Mouse (Mus musculus): Measurements from ENCODE around the gene Ndufb7. TPM values are rescaled to one million over a fixed set of nuclear protein-coding genes. Genes with fewer than 3 reads are reported as not detected.

The Ndufb7 gene
- polyA plus RNA-seq, 1 experiment from 2014 or later = 312 TPM

DNA sequence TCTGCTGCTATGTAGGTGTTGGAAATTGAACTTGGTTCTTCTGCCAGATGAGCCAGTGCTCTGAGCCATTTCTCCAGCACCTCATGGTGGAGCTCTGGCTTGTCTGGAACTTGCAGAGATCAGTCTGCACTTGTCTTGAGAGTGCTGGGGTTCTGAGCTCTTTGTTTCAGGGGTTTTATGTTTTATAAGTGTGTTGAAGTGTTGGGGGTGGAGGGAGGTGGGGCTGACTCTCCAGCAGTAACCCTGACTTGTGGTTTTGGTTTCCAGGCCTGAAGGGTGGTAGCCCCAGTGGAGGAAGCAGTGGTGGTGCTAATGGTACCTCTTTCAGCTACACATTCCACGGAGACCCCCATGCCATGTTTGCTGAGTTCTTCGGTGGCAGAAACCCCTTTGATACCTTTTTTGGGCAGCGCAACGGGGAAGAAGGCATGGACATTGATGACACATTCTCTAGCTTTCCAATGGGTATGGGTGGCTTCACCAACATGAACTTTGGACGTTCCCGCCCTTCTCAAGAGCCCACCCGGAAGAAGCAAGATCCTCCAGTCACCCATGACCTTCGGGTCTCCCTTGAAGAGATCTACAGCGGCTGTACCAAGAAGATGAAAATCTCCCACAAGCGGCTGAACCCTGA is 43.2 kb downstream of the Ndufb7 start:
- Histone ChIP-seq H3K9me3 (no peaks in the 10 kb centered on the region), H3K9ac (peak overlapping the region; percentile 87), H3K4me2 (peak overlapping the region; percentile 83), H3K4me3 (peak overlapping the region; percentile 77), H3K36me3 (peaks cover 47% of the 10 kb centered on the region), H3K4me1 (peaks cover 24% of the 10 kb centered on the region), H3K27me3 (no peaks in the 10 kb centered on the region), H3K27ac (0 out of 2 replicates have a peak overlapping the region, but pooled peaks have one; percentile 99)
- WGBS = 92% methylated on average over 10 of the region's 10 CpGs
- ATAC-seq (ENCODE audit: insufficient number of reproducible peaks, insufficient read depth, low FRiP score, low TSS enrichment, low read depth) = no peak

DNA sequence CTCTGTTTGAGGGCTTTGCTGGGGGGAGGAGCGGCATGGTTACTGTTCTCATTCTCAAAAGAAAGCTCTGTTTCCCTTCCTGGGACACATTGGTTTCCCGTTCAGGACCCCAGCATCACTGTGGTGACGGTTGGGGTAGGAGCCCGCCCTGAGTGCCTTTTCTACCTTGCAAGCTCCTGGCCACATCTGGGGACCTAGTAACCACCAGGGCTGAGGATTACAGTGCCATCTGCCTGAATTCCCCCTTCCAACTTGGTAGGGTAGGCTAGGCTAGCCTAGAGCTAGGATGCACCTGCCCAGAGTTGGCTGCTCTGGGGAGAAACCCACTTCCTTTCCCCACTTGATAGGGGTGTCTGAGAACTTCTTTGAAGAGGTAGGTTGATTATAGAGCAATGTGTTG is 45.5 kb downstream of the Ndufb7 start:
- Histone ChIP-seq H3K4me1 (peaks cover 22% of the 10 kb centered on the region), H3K9ac (no peak overlapping the region), H3K36me3 (peaks cover 47% of the 10 kb centered on the region), H3K4me2 (no peak overlapping the region), H3K27ac (no peak overlapping the region), H3K9me3 (no peaks in the 10 kb centered on the region), H3K27me3 (no peaks in the 10 kb centered on the region), H3K4me3 (no peak overlapping the region)
- ATAC-seq (ENCODE audit: insufficient number of reproducible peaks, insufficient read depth, low FRiP score, low TSS enrichment, low read depth) = no peak
- WGBS = 93% methylated on average over 4 of the region's 4 CpGs

DNA sequence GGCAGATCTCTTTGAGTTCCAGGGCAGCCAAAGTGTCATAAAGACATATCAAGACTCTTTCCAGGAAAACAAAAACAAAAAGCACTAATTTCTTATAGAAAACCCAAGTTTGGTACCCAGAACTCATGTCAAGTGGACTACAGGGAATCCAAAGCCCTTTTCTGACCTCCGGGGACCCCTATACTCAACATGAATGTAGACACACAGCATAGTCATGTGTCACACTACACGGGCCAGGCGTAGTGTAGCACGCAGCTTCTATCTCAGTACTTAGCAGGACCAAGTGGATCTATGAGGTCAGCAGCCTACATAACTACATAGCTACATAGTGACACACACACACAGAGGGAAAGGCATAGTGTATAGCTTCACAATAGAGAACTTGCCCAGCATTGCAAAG is 47.2 kb downstream of the Ndufb7 start:
- peaks cover 47% of the 10 kb centered on the region for H3K36me3 ChIP-seq
- no peak overlapping the region for H3K9ac ChIP-seq
- H3K4me2 ChIP-seq = no peak overlapping the region
- 0 out of 2 replicates have a peak, but pooled peaks cover 2% of the 10 kb centered on the region for H3K9me3 ChIP-seq
- 96% methylated on average over 4 of the region's 4 CpGs for WGBS
- H3K27me3 ChIP-seq = no peaks in the 10 kb centered on the region
- no peak overlapping the region for H3K4me3 ChIP-seq
- no peak for ATAC-seq (ENCODE audit: insufficient number of reproducible peaks, insufficient read depth, low FRiP score, low TSS enrichment, low read depth)
- peaks cover 17% of the 10 kb centered on the region for H3K4me1 ChIP-seq
- H3K27ac ChIP-seq = no peak overlapping the region

DNA sequence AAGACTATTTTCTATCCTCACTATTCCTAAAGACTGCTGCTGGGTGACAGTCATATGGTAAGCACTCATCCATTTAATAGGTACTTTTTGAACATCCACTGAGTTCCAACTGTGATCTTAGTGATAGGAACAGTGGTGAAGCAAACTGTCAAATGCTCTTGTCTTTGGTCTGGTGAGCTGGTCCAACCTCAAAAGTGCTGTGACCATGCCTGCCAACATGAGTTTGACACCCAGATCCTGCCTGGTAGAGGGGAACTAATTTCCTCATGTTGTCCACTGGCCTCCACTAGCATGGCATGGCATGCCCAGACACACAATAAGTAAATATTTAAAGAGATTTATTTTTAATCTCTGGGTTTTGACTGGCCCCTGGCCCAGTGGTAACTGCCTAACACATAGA is 50.2 kb downstream of the Ndufb7 start:
- H3K27ac ChIP-seq = no peak overlapping the region
- H3K27me3 ChIP-seq = no peaks in the 10 kb centered on the region
- peaks cover 27% of the 10 kb centered on the region for H3K36me3 ChIP-seq
- no peak for ATAC-seq (ENCODE audit: insufficient number of reproducible peaks, insufficient read depth, low FRiP score, low TSS enrichment, low read depth)
- no peak overlapping the region for H3K4me3 ChIP-seq
- no peak overlapping the region for H3K9ac ChIP-seq
- H3K9me3 ChIP-seq = 0 out of 2 replicates have a peak, but pooled peaks cover 2% of the 10 kb centered on the region
- no peaks in the 10 kb centered on the region for H3K4me1 ChIP-seq
- no peak overlapping the region for H3K4me2 ChIP-seq

DNA sequence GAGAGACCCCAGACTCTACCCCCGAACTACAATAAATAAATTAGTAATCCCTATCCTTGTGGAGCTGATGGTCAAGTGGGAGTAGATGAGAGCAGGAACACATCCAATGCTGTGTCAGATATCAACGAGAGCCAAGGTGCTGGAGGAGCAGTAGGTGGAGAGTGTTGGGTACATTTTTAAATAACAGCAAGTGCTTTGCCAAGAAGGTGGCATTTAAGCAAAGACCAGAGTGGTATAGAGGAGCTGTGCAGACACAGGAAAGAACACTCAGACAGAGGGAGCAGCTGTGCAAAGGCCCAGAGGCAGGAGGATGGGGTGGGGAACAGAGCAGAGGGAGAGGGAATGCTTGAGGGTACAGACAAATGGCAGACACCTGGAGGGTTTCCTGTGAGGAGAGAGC is 50.6 kb downstream of the Ndufb7 start:
- Histone ChIP-seq H3K4me1 (no peaks in the 10 kb centered on the region), H3K27ac (no peak overlapping the region), H3K36me3 (peaks cover 22% of the 10 kb centered on the region), H3K9ac (no peak overlapping the region), H3K9me3 (0 out of 2 replicates have a peak, but pooled peaks cover 2% of the 10 kb centered on the region), H3K4me2 (no peak overlapping the region), H3K4me3 (no peak overlapping the region), H3K27me3 (no peaks in the 10 kb centered on the region)
- WGBS = 91% methylated on average over 2 of the region's 2 CpGs
- ATAC-seq (ENCODE audit: insufficient number of reproducible peaks, insufficient read depth, low FRiP score, low TSS enrichment, low read depth) = no peak

DNA sequence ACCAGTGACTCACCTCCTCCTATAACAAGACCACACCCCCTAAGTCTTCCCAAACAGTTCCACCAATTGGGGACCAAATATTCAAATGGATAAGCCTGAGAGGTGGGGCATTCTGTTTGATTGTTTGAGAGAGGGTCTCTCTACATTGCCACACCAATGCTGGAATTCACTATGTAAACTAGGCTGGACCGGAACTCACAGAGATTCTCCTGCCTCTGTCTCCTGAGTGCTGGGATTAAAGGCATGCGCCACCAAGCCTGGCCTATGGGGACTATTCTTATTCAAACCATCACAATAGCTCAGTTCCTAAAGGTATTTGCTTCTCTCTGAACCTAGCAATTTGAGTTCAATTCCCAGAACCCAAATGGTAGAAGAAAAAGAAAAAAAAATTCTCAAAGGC is 52.1 kb downstream of the Ndufb7 start:
- H3K36me3 ChIP-seq = peaks cover 7% of the 10 kb centered on the region
- H3K9ac ChIP-seq = no peak overlapping the region
- H3K4me1 ChIP-seq = no peaks in the 10 kb centered on the region
- 92% methylated on average over 2 of the region's 2 CpGs for WGBS
- H3K27me3 ChIP-seq = no peaks in the 10 kb centered on the region
- no peak overlapping the region for H3K27ac ChIP-seq
- H3K4me3 ChIP-seq = no peak overlapping the region
- H3K4me2 ChIP-seq = no peak overlapping the region
- ATAC-seq (ENCODE audit: insufficient number of reproducible peaks, insufficient read depth, low FRiP score, low TSS enrichment, low read depth) = no peak
- 0 out of 2 replicates have a peak, but pooled peaks cover 2% of the 10 kb centered on the region for H3K9me3 ChIP-seq

DNA sequence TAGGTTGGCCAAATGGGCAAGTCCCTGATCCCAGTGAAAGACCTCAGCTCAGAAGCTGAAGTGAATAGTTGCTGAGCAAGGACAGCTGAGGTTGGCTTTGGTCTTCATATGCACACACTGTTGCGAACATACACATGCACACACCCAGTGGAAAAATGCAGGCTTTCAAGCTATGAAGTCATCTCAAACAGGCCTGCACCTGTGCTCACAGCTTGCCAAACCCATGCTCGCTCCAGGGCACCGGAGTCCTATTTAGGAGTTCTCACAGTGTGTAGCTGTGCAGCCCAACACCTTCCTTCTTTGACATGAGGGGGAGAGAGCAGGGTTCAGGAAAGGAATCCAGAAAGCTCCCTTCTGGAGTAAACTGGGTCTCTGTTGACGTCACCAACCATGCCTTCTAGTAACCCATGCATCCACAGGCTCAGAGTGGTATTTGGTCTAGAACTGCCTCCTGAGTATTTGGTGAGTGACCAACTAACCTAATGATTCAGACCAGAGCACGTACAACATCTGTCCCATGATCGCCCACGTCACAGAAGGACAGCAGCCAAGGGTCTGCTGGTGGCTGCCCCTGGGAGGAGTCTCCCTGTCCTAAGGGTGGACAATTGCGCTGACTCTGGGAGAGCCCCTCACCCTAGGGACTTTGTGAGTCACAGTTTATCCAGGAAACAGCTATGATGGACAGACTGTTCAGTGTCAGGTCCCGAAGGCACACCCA is 53.3 kb downstream of the Ndufb7 start:
- Histone ChIP-seq H3K4me2 (no peak overlapping the region), H3K9me3 (0 out of 2 replicates have a peak, but pooled peaks cover 2% of the 10 kb centered on the region), H3K9ac (no peak overlapping the region), H3K4me3 (no peak overlapping the region), H3K36me3 (no peaks in the 10 kb centered on the region; the same call in 1 of the 2 replicates), H3K27me3 (no peaks in the 10 kb centered on the region), H3K27ac (no peak overlapping the region), H3K4me1 (no peaks in the 10 kb centered on the region)
- 0 out of 2 replicates have a peak, but pooled peaks have one; percentile 24 for ATAC-seq (ENCODE audit: insufficient number of reproducible peaks, insufficient read depth, low FRiP score, low TSS enrichment, low read depth)
- 79% methylated on average over 9 of the region's 9 CpGs for WGBS

Other genes starting within 250 kb of the Ndufb7 start
- gene Elmod2, start 234.2 kb upstream of the Ndufb7 start, polyA plus RNA-seq (2015; fragmentation: Nextera tagmentation; extraction: Ambion mirVana) = 20.3 and 22.3 TPM in 2 replicates
- not detected in 2 replicates for gene Mgat4d, start 218.2 kb upstream of the Ndufb7 start, polyA plus RNA-seq (2015; fragmentation: Nextera tagmentation; extraction: Ambion mirVana)
- 2.8 and 3.5 TPM in 2 replicates for gene Clgn, start 176.8 kb upstream of the Ndufb7 start, polyA plus RNA-seq (2015; fragmentation: Nextera tagmentation; extraction: Ambion mirVana)
- 133 and 138 TPM in 2 replicates for gene Scoc, start 108.3 kb upstream of the Ndufb7 start, polyA plus RNA-seq (2015; fragmentation: Nextera tagmentation; extraction: Ambion mirVana)
- 0.23 TPM in 1 of 2 replicates, not detected in the other for gene Olfr370, start 30.9 kb upstream of the Ndufb7 start, polyA plus RNA-seq (2015; fragmentation: Nextera tagmentation; extraction: Ambion mirVana)
- 545 and 624 TPM in 2 replicates for gene Tecr, start 41.3 kb downstream of the Ndufb7 start, polyA plus RNA-seq (2015; fragmentation: Nextera tagmentation; extraction: Ambion mirVana)
- 63.2 and 68.8 TPM in 2 replicates for gene Dnajb1, start 41.5 kb downstream of the Ndufb7 start, polyA plus RNA-seq (2015; fragmentation: Nextera tagmentation; extraction: Ambion mirVana)
- 186 and 190 TPM in 2 replicates for gene Gipc1, start 86.0 kb downstream of the Ndufb7 start, polyA plus RNA-seq (2015; fragmentation: Nextera tagmentation; extraction: Ambion mirVana)
- gene Ptger1, start 100.0 kb downstream of the Ndufb7 start, polyA plus RNA-seq (2015; fragmentation: Nextera tagmentation; extraction: Ambion mirVana) = 1.5 and 2.1 TPM in 2 replicates
- 23.5 and 24.0 TPM in 2 replicates for gene Pkn1, start 132.5 kb downstream of the Ndufb7 start, polyA plus RNA-seq (2015; fragmentation: Nextera tagmentation; extraction: Ambion mirVana)
- gene Ddx39, start 148.5 kb downstream of the Ndufb7 start, polyA plus RNA-seq (2015; fragmentation: Nextera tagmentation; extraction: Ambion mirVana) = 131 and 148 TPM in 2 replicates
- 27.1 and 27.7 TPM in 2 replicates for gene Adgre5, start 174.7 kb downstream of the Ndufb7 start, polyA plus RNA-seq (2015; fragmentation: Nextera tagmentation; extraction: Ambion mirVana)

All from embryonic facial prominence, embryonic 13.5 days (tissue).